Mouse (Mus musculus): Measurements from ENCODE around the gene Sirt2. TPM values are rescaled to one million over a fixed set of nuclear protein-coding genes. Genes with fewer than 3 reads are reported as not detected.

The Sirt2 gene
- polyA plus RNA-seq, 1 experiment from 2014 or later: 68.8 TPM

- DNase-seq (ENCODE audit: low spot score) (no peak), ATAC-seq (ENCODE audit: insufficient number of reproducible peaks, low FRiP score, low TSS enrichment, low read depth) (no peak)
- H3K27me3 ChIP-seq (ENCODE audit: control insufficient read depth, insufficient read depth, low read length): no peaks in the 10 kb centered on the region
- peaks cover under 1% of the 10 kb centered on the region; the same call in 1 of the 2 replicates for H3K4me1 ChIP-seq (ENCODE audit: control insufficient read depth, insufficient read depth, low read length)
- H3K4me3 ChIP-seq (ENCODE audit: low read depth, low read length): no peak overlapping the region
- no peak overlapping the region for H3K4me2 ChIP-seq (ENCODE audit: low read depth, severe bottlenecking)
- H3K36me3 ChIP-seq (ENCODE audit: control insufficient read depth, insufficient read depth, low read length): peaks cover 12% of the 10 kb centered on the region; the same call in 1 of the 2 replicates
- WGBS: 94% methylated on average over 5 of the region's 5 CpGs
- H3K9ac ChIP-seq (ENCODE audit: low read length): no peak overlapping the region
- H3K9me3 ChIP-seq (ENCODE audit: control insufficient read depth, low read length): no peaks in the 10 kb centered on the region; the same call in 1 of the 2 replicates
- no peak overlapping the region for H3K27ac ChIP-seq (replicated peaks; ENCODE audit: low read depth, low read length)
These were observed 64.4 kb downstream of the Sirt2 start for GRCm38 (mm10) chr7:28830981-28831380.

GRCm38 (mm10) chr7:28831411-28832125 lies 65.0 kb downstream of the Sirt2 start:
- Histone ChIP-seq H3K27me3 (ENCODE audit: control insufficient read depth, insufficient read depth, low read length) (no peaks in the 10 kb centered on the region), H3K9ac (ENCODE audit: low read length) (no peak overlapping the region), H3K4me3 (ENCODE audit: low read depth, low read length) (no peak overlapping the region), H3K4me2 (ENCODE audit: low read depth, severe bottlenecking) (no peak overlapping the region), H3K27ac (replicated peaks; ENCODE audit: low read depth, low read length) (no peak overlapping the region), H3K9me3 (ENCODE audit: control insufficient read depth, low read length) (no peaks in the 10 kb centered on the region; the same call in 1 of the 2 replicates), H3K4me1 (ENCODE audit: control insufficient read depth, insufficient read depth, low read length) (no peaks in the 10 kb centered on the region), H3K36me3 (ENCODE audit: control insufficient read depth, insufficient read depth, low read length) (peaks cover 12% of the 10 kb centered on the region; the same call in 1 of the 2 replicates)
- 91% methylated on average over 17 of the region's 17 CpGs for WGBS
- ATAC-seq (ENCODE audit: insufficient number of reproducible peaks, low FRiP score, low TSS enrichment, low read depth) (no peak), DNase-seq (ENCODE audit: low spot score) (no peak)

- no peak for ATAC-seq (ENCODE audit: insufficient number of reproducible peaks, low FRiP score, low TSS enrichment, low read depth)
- Histone ChIP-seq H3K27ac (replicated peaks; ENCODE audit: low read depth, low read length) (no peak overlapping the region), H3K9me3 (ENCODE audit: control insufficient read depth, low read length) (no peaks in the 10 kb centered on the region; the same call in 1 of the 2 replicates), H3K9ac (ENCODE audit: low read length) (no peak overlapping the region), H3K36me3 (ENCODE audit: control insufficient read depth, insufficient read depth, low read length) (peaks cover 12% of the 10 kb centered on the region; the same call in 1 of the 2 replicates), H3K4me2 (ENCODE audit: low read depth, severe bottlenecking) (no peak overlapping the region), H3K4me3 (ENCODE audit: low read depth, low read length) (no peak overlapping the region), H3K27me3 (ENCODE audit: control insufficient read depth, insufficient read depth, low read length) (no peaks in the 10 kb centered on the region), H3K4me1 (ENCODE audit: control insufficient read depth, insufficient read depth, low read length) (no peaks in the 10 kb centered on the region)
- WGBS: 67% methylated on average over 6 of the region's 6 CpGs
- DNase-seq (ENCODE audit: low spot score): no peak
These were observed 65.6 kb downstream of the Sirt2 start for GRCm38 (mm10) chr7:28832137-28832536.

- H3K27ac ChIP-seq (replicated peaks; ENCODE audit: low read depth, low read length): no peak within 1 kb of the TSS
- no peak for ATAC-seq (ENCODE audit: insufficient number of reproducible peaks, low FRiP score, low TSS enrichment, low read depth)
These were observed 67.3 kb downstream of the Sirt2 start, which contains the start of gene Lgals4 for GRCm38 (mm10) chr7:28833723-28834347. Gene Lgals4 (plus strand): TSS chr7:28833854.

GRCm38 (mm10) chr7:28836936-28837335 lies 70.4 kb downstream of the Sirt2 start:
- Histone ChIP-seq H3K4me2 (ENCODE audit: low read depth, severe bottlenecking) (no peak overlapping the region), H3K9me3 (ENCODE audit: control insufficient read depth, low read length) (no peaks in the 10 kb centered on the region), H3K9ac (ENCODE audit: low read length) (no peak overlapping the region), H3K36me3 (ENCODE audit: control insufficient read depth, insufficient read depth, low read length) (no peaks in the 10 kb centered on the region), H3K4me3 (ENCODE audit: low read depth, low read length) (no peak overlapping the region), H3K27me3 (ENCODE audit: control insufficient read depth, insufficient read depth, low read length) (no peaks in the 10 kb centered on the region), H3K27ac (replicated peaks; ENCODE audit: low read depth, low read length) (no peak overlapping the region), H3K4me1 (ENCODE audit: control insufficient read depth, insufficient read depth, low read length) (no peaks in the 10 kb centered on the region)
- no peak for ATAC-seq (ENCODE audit: insufficient number of reproducible peaks, low FRiP score, low TSS enrichment, low read depth)
- 86% methylated on average over 5 of the region's 5 CpGs for WGBS
- no peak for DNase-seq (ENCODE audit: low spot score)

More at GRCm38 (mm10) chr7:28833723-28834347, 67.3 kb downstream of the Sirt2 start, which contains the start of gene Lgals4:
- DNase-seq (ENCODE audit: low spot score): no peak
- H3K4me3 ChIP-seq (ENCODE audit: low read depth, low read length): no peak within 1 kb of the TSS
- WGBS: 78% methylated on average over 6 of the region's 6 CpGs
- H3K36me3 ChIP-seq (ENCODE audit: control insufficient read depth, insufficient read depth, low read length): peaks cover 12% of the 10 kb centered on the region; the same call in 1 of the 2 replicates
- no peak within 1 kb of the TSS for H3K4me2 ChIP-seq (ENCODE audit: low read depth, severe bottlenecking)
- H3K4me1 ChIP-seq (ENCODE audit: control insufficient read depth, insufficient read depth, low read length): no peaks in the 10 kb centered on the region
- H3K9me3 ChIP-seq (ENCODE audit: control insufficient read depth, low read length): no peaks in the 10 kb centered on the region; the same call in 1 of the 2 replicates
- H3K27me3 ChIP-seq (ENCODE audit: control insufficient read depth, insufficient read depth, low read length): no peaks in the 10 kb centered on the region
- no peak within 1 kb of the TSS for H3K9ac ChIP-seq (ENCODE audit: low read length)

Other genes with a start within 250 kb of the Sirt2 start
- gene Ifnl3, start 243.9 kb upstream of the Sirt2 start, polyA plus RNA-seq (2014; fragmentation: Nextera tagmentation; extraction: Ambion mirVana): not detected in 2 replicates
- gene Sycn, start 225.8 kb upstream of the Sirt2 start, polyA plus RNA-seq (2014; fragmentation: Nextera tagmentation; extraction: Ambion mirVana): not detected in 2 replicates
- gene Nccrp1, start 219.5 kb upstream of the Sirt2 start, polyA plus RNA-seq (2014; fragmentation: Nextera tagmentation; extraction: Ambion mirVana): not detected in 2 replicates
- gene Samd4b, start 168.6 kb upstream of the Sirt2 start, polyA plus RNA-seq (2014; fragmentation: Nextera tagmentation; extraction: Ambion mirVana): 37.5 and 37.6 TPM in 2 replicates
- 37.4 and 44.5 TPM in 2 replicates for gene Pak4, start 168.6 kb upstream of the Sirt2 start, polyA plus RNA-seq (2014; fragmentation: Nextera tagmentation; extraction: Ambion mirVana)
- not detected in 2 replicates for gene Acp7, start 135.4 kb upstream of the Sirt2 start, polyA plus RNA-seq (2014; fragmentation: Nextera tagmentation; extraction: Ambion mirVana)
- gene Fbxo27, start 73.9 kb upstream of the Sirt2 start, polyA plus RNA-seq (2014; fragmentation: Nextera tagmentation; extraction: Ambion mirVana): 5.9 and 6.2 TPM in 2 replicates
- gene Fbxo17, start 49.9 kb upstream of the Sirt2 start, polyA plus RNA-seq (2014; fragmentation: Nextera tagmentation; extraction: Ambion mirVana): 15.9 and 16.4 TPM in 2 replicates
- gene Mrps12, start 24.9 kb upstream of the Sirt2 start, polyA plus RNA-seq (2014; fragmentation: Nextera tagmentation; extraction: Ambion mirVana): 146 and 156 TPM in 2 replicates
- gene Sars2, start 24.7 kb upstream of the Sirt2 start, polyA plus RNA-seq (2014; fragmentation: Nextera tagmentation; extraction: Ambion mirVana): 34.9 and 35.8 TPM in 2 replicates
- not detected in 2 replicates for gene Ccer2, start 10.6 kb upstream of the Sirt2 start, polyA plus RNA-seq (2014; fragmentation: Nextera tagmentation; extraction: Ambion mirVana)
- 40.3 and 44.4 TPM in 2 replicates for gene Nfkbib, start 777 bp downstream of the Sirt2 start, polyA plus RNA-seq (2014; fragmentation: Nextera tagmentation; extraction: Ambion mirVana)
- gene Rinl, start 22.2 kb downstream of the Sirt2 start, polyA plus RNA-seq (2014; fragmentation: Nextera tagmentation; extraction: Ambion mirVana): 2.0 and 3.2 TPM in 2 replicates
- gene Hnrnpl, start 41.8 kb downstream of the Sirt2 start, polyA plus RNA-seq (2014; fragmentation: Nextera tagmentation; extraction: Ambion mirVana): 362 and 390 TPM in 2 replicates
- gene Ech1, start 58.5 kb downstream of the Sirt2 start, polyA plus RNA-seq (2014; fragmentation: Nextera tagmentation; extraction: Ambion mirVana): 93.2 and 94.7 TPM in 2 replicates
- gene Lgals4, start 67.1 kb downstream of the Sirt2 start, polyA plus RNA-seq (2014; fragmentation: Nextera tagmentation; extraction: Ambion mirVana): 1.9 and 2.2 TPM in 2 replicates
- gene Lgals7, start 97.1 kb downstream of the Sirt2 start, polyA plus RNA-seq (2014; fragmentation: Nextera tagmentation; extraction: Ambion mirVana): 1.3 and 2.6 TPM in 2 replicates
- gene Capn12, start 114.7 kb downstream of the Sirt2 start, polyA plus RNA-seq (2014; fragmentation: Nextera tagmentation; extraction: Ambion mirVana): 0.59 and 0.62 TPM in 2 replicates
- gene Actn4, start 195.6 kb downstream of the Sirt2 start, polyA plus RNA-seq (2014; fragmentation: Nextera tagmentation; extraction: Ambion mirVana): 208 and 213 TPM in 2 replicates
- gene Eif3k, start 215.1 kb downstream of the Sirt2 start, polyA plus RNA-seq (2014; fragmentation: Nextera tagmentation; extraction: Ambion mirVana): 463 and 476 TPM in 2 replicates
- gene Map4k1, start 215.3 kb downstream of the Sirt2 start, polyA plus RNA-seq (2014; fragmentation: Nextera tagmentation; extraction: Ambion mirVana): 10.5 and 12.1 TPM in 2 replicates

Data from limb, embryonic 11.5 days (tissue).